Mouse (Mus musculus) activated CD4-positive, CD25-positive, alpha-beta regulatory T cell, adult 4 months (primary cell): ENCODE data around the gene Ffar4. TPM values are rescaled to one million over a fixed set of nuclear protein-coding genes. Genes with fewer than 3 reads are reported as not detected.

Source experiments
- ATAC-seq: one replicate; pipeline ENCODE4 v1.8.0; 2017
- polyA plus RNA-seq, 2 experiments: library from polyadenylated mRNA; unstranded; fragments of 100-300 nt; shearing (Covaris generic); gene quantifications; one replicate each; pipeline ENCODE4 v1.2.1; 2017

Gene Ffar4
- under 1 TPM in 1 of 2 experiments, not detected in 1; 0.32 TPM for polyA plus RNA-seq

DNA sequence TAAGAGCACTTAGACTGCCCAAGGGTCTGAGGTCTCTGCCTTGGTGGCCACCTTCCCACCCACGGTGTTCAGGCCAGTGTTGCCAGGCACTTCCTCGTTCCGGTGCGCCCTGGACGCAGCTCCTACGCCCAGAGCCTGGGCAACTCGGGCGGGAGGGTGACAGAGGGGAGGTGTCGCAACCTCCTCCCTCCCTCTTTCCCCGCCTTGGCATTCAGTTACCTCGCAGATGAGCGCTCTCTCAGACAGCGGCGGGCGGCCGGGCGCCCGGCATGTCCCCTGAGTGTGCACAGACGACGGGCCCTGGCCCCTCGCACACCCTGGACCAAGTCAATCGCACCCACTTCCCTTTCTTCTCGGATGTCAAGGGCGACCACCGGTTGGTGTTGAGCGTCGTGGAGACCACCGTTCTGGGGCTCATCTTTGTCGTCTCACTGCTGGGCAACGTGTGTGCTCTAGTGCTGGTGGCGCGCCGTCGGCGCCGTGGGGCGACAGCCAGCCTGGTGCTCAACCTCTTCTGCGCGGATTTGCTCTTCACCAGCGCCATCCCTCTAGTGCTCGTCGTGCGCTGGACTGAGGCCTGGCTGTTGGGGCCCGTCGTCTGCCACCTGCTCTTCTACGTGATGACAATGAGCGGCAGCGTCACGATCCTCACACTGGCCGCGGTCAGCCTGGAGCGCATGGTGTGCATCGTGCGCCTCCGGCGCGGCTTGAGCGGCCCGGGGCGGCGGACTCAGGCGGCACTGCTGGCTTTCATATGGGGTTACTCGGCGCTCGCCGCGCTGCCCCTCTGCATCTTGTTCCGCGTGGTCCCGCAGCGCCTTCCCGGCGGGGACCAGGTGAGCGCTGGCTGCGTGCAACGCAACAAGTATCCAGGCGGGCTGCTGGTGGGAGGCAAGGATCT lies at the start of gene Ffar4:
Gene Ffar4 (plus strand): TSS at position 214 of the 901 bp plus-strand sequence.
- ATAC-seq: no peak

DNA sequence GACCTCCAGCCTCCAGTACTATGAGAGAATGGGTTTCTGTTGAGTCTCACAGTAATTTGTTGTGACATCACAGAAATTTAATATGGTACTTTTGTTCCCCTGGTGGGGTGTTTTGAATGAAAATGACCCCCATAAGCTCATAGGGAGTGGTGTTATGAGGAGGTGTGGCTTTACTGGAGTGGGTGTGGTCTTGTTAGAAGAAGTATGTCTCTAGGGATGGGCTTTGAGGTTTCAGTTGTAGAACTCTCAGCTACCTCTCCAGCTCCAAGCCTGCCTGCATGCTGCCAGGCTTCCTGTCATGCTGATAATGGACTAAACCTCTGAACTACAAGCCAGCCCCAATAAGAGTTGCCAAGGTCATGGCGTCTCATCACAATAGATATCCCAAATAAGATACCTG lies 47.2 kb upstream of the Ffar4 start:
- no peak for ATAC-seq

DNA sequence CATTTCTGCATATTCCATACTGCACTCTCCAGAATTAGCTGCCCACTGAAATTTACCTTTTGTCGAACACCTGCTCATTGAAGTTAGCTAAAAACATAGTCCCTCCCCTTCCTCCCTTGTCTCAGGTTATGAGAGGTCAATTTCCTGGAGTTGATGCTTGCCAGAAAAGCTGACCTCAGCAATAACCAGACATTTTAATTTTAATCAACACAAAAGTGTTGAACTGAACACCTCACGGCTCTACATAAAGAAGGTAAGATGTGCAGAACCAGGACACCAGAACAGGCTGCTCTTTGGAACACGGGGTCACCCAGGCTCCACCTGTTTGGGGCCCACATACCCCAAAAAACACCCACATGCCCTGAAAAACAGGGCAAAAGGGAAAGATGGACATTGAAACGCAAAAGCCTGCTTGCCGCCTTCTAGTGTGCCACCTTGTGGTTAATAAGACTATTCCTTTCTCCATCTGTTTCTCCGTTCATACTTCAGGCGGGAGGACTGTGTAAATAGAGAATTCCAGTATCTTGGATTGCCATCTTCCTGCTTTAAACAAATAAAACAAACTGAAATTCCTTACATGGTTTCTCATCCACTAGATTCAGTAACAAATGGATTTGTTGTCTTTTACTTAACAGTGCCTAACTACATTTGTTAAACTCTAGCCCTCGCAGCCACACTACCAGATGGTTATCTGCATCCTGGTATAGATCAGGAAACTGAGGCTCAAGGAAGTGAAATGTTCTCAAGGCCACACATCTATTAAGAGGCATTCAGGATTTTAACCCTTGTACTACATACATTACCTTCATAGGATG lies 43.4 kb upstream of the Ffar4 start:
- ATAC-seq: no peak

DNA sequence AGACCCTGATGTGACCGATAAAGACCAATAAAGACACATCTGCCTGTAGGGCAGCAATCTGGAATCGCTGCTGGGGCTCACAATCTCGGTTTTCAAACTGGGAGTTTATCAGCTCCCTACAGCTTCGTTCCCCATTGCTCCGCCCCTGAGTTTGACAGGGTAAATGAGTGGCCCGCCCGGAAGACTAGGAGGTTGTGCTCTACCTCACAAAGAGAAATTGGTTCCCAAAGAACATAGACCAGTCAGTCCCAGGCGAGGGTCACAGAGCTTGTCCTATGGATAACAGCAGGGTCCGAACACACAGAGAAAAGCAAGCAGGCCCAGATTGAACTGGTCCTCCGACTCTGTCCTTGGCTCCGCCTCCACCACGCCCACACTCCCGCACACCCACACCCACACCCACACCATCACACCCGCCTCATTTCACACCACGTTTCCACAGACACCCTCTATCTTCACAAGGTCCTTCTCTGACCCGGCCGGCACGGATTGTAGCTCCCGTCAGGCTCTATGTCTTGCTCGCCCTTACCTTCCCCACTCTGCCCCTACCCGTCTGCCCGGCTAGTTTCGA lies 42.6 kb upstream of the Ffar4 start:
- ATAC-seq: peak; percentile 71

DNA sequence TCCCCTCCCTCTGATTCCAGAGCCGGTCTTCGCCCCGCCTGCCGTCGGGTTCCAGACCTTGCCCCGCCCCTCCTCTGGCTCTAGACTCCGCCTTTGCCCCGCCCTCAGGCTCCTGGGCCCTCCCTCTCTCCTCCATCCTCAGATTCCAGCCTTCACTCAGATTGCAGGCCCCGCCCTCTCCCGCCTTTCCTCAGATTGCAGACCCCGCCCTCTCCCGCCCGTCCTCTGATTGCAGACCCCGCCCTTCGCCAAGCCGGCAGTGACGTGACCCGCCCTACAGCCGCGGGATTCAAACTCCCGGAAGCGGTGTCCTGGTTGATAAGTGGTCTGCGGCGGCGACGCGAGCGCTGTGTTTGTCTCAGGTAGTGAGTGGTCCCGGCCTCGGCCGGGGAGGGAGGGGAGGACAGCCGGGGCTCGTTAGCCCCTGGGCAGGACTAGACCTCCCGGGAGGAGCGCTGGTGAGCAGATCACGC lies 42.1 kb upstream of the Ffar4 start, which contains the start of gene Cep55:
Gene Cep55 (plus strand): TSS at position 292 of the 473 bp plus-strand sequence.
- peak; percentile 83 for ATAC-seq

DNA sequence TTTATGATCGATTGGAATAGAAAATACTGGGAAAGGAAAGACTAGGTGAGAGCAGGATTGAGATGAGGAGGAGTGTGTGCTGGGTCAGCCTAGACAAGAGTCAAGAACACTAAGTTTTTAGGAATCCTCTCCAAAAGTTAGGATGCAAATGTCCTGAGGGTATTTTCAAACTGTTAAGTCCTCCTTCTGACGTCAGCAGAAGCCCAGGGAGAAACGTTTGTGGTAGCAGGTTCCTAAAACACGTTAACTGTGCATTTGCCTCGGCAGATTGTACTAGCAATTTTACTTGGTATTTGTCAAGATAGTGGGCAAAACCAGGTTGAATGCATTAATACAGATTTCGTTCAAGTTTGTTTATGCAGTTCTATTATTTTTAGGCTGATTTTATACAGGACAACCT lies 41.1 kb upstream of the Ffar4 start:
- no peak for ATAC-seq

DNA sequence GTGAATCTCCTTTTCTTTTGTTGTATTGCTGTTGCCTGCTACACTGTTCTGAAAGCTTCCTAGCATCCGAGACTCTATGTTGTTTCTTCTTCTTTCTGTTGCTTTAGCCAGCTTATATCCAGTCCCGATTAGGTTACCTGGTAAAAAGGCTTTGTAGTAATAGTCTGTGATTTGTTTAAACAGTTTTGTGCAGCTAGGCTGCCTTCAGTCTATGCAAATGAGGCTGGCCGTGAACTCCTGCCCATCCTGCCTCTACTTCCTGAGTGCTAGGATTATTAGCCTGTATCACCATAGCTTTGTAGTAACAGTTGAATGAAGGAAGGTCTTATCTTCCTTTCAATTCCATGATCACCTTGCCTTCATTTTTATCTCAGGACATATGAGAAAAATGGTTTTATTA lies 40.6 kb upstream of the Ffar4 start:
- no peak for ATAC-seq

DNA sequence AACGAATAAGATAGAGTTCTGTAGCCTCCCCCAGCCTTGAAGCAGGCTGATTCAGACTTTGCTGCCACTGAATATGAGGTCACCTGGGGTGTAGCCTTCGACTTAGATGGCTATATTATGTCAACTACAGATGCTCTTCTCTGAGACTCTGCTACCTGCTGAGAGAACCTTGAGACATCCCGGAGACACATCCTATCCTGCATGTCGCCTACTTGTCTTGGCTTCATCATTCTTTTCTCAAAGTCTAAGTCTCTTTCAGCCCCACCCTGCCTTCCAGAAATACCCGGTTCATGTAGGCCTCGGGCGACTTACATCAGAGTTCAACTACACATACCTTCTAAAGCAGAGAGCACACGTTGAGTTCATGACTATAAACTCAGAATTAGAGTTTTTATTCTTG lies 39.9 kb upstream of the Ffar4 start:
- ATAC-seq: no peak

DNA sequence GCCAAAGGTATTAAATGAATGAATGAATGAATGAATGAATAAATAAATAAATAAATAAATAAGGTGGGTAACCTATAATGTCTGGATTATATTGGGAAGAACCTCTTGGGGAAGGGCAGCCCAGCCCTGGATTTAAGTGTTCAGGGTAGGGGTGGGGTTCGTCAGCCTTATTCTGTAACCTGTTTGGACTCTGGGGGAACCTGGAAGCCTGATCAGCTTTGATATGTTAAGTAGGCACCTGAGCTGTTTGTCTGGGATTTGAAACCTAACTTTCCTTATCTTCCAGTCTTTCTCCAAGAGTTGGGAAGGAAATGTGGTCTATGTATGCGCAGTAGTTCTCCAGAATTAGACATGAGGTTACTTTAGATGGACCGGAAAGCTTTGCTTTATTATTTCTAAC lies 33.7 kb upstream of the Ffar4 start:
- ATAC-seq: no peak

DNA sequence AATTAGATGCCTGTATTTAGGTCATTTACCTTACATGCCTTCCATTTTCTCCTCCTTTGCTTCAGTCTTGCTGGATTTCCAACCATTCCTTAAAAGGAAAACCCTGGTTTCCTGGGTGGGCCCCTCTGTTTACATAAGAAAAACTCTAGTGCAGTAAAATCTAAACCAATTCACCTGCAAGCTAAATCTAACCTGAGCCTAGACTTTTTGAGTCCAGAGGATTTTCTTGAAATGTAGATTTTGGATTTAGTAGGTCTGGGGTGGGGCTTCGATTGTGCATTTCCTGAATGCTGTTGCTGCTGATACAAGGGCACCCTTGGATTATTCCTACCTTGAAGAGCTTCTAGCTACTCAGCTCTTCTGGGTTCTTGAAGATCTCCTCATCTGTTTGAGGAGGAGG lies 32.8 kb upstream of the Ffar4 start:
- no peak for ATAC-seq

DNA sequence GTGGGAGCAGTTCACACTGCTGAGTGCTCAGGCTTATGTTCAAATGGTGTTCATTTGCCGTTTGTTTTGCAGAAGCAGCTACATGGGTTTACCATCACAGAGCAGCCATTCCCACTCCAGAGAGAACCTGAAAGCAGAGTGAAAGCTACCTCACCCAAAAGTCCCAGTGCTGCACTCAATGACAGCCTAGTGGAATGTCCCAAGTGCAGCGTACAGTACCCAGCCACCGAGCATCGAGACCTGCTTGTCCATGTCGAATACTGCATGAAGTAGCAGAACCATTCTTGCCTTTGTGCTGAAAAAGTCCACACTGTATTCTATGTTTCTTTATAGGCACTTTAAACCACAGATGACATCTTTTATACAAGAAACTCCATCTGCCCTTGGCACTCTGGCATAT lies 23.6 kb upstream of the Ffar4 start:
- ATAC-seq: no peak

DNA sequence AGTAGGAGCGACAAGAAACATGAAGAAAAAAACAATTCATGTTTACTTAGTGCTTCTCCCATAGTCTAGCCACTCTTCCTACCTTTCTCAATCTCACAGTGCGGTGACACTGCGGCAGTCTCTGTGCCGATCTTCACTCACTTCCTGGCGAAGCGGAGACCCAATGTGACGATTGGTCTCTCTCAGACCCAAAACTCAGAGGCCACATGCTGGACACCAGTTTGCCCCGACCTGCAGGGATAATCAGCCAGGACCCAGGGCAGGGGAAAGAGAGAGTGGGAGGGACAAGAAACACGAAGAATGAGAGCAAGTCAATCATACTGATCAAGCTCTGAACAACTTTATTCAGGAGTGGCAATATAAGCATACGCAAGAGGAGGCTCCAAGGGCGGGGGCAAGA lies 21.8 kb upstream of the Ffar4 start:
- no peak for ATAC-seq

DNA sequence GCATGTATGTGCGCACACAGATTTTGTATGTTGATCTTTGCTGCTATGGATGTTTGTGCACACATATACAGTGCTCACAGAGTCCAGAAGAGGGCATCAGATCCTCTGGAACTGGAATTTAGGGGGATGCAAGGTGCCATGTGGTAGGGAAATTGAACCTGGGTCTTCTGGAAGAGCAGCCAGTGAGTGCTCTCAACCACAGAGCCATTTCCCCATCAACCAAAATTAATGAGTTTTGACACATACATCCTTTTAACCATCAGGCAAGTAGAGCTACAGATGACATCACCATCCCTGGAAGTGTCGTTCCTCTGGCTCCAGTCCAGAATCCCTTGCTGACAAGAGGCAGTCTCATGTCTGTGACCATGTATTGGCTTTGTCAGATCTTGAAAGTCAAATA lies 20.6 kb upstream of the Ffar4 start:
- no peak for ATAC-seq

DNA sequence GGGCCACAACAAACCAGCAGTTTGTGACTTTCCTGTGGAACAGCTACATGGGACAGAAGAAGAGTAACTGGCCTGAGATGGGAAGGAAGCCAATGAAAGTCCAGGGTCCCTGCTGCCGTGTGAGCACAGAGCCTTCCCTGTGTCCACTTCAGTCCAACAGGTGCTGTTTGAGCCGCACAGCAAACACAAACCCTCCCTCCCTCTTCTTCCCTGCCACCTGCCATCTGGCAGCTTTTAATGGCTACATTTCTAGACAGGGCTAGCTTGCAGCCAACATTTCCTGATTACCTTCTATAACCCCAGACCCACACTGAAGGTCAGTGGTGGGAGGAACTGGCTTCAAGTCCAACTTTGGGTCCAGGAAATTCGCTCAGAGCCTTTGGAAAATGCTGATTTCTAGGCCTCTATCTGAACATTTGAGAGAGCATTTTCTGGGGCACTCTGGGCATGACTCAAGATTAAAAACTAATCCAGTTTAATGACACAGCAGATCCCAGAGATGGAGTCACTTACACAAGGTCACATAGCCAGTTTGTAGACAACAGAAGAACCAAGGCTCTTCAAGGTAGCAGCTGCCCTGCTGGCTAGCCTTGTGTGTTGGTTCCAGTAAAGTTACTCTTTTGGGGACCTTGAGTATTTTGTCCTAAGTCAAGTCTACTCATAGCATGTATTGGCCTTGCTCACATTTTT lies 18.9 kb upstream of the Ffar4 start:
- ATAC-seq: no peak

DNA sequence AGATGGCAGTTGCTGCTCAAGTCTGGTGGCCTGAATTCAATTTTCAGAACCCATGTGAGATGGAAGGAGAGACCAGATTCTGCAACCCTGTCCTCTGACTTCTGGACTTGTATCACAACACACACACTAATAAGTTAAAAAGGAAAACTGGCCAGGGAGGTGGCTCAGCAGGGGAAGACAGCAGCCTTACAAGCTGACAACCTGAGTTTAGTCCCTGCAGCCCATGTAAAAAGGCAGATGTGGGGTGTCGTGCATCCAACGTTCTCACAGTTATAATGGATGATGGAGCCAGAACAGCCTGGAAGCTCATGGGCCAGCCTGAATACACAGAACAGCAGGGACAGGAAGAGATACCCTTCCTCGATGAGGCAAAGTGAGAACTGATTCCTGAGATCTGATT lies 15.5 kb upstream of the Ffar4 start:
- no peak for ATAC-seq

DNA sequence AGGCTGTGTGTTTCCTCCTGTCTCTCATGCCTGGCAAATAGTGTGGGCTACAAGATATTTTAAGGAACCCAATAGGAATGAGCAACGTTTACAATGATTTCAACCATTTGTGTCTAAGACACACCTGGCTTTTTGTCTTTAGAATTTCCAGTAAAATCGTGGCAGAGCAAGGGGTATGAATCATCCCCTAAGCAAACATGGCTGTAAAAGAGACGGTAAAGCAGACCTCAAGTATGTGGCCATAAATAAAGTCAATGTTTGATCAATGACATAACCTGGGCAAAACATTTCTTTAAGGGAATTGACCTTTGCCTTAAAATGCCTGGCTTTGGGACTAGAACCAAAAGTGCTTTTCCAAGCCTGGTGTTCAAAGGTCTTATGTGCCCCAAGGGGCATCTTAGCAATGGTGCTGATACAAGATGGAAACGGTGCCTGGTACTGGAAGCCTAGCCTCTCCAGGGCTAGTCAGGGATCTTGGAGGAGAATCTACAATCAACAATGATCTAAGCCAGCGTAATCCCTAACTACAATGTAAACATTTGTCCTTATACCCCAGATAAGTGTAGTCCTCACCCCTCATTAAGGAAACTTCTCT lies 13.8 kb upstream of the Ffar4 start:
- no peak for ATAC-seq

DNA sequence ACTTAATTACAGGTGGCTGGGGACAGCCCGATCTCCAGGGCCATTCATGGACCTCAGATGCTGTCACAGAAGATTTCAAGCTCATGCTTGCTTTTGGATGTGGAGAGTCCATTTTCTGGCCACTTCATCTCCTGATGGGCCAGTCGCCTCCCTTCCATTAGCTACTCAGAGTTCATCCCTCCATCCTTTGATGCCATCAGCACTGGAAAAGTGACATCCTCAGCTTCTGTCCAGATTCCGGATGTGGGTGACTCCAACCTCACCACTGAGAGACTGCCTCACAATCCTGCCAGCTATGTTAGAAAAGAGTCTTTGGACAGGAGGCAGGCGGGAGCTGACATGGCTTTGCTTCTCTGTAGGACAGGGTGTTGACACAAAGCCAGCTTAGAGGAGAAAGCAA lies 11.0 kb upstream of the Ffar4 start:
- ATAC-seq: no peak

DNA sequence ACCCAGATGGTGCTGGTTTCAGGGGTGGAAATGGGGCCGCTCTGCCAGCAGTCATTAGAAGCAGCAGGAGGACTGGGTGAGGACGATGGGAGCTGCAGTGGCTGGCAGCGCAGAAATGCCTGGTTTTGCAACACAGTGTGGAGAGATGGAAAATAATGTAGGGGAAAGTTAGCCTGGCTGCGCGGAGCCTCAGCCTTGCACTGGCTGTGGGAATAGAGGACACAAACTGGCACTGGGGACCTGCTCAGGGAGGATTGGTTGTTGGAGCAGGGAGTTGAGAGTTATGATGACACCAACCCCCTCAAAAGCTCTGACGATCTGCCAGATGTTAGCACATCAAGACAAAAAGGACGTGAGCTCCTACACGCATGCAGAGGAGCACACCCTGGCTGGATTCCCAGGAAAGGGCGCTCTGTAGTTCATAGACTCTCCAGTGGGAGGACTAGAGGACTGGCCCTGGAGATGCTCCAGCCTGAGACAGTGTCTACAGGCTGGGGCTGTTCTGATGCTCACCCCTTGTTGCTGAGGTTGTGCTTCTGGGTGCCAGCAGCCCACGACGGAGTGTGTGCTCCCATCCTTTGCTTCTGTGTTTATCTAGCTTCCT lies 9.8 kb upstream of the Ffar4 start:
- no peak for ATAC-seq

DNA sequence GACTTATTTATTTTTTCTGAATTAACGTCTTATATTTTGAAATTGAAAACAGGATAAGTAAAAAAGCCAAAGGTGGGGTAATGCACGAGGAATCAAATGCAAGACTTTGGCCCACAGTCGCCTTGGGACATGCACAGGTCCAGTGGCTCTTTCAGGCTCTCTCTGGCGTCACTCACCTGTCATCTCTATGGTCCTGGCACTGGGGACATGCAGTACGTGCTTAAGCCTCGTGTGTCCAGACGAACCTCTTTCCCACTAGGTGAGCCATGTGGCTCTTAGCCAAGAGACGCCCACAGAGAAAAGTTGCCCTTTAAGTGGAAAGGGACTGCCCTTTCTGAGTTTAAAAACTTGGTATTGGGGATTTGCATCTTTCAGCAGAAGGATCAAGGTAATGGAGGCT lies 7.5 kb upstream of the Ffar4 start:
- no peak for ATAC-seq

DNA sequence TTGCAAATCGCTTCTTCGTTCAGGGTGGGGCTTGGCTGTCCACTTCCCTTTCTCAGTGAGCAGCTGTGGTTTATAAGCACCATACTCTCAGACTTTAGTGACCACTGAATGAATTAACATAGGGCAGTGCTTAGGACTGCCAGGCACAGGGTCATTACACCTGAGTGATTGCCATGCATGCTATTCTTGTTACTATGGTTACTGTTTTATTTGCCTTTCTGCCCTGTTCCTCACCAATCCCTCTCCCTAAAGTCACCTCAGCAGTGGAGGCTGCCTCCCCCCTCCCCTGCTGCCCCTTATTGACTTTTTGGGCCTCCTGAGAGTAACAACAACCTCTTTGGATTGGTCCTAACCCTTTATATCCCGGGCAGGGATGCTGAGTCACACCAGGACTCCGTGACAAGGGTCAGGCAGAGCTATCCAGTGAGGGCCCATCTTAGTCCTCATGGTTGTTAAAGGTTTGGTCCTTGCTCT lies 5.3 kb upstream of the Ffar4 start:
- no peak for ATAC-seq

DNA sequence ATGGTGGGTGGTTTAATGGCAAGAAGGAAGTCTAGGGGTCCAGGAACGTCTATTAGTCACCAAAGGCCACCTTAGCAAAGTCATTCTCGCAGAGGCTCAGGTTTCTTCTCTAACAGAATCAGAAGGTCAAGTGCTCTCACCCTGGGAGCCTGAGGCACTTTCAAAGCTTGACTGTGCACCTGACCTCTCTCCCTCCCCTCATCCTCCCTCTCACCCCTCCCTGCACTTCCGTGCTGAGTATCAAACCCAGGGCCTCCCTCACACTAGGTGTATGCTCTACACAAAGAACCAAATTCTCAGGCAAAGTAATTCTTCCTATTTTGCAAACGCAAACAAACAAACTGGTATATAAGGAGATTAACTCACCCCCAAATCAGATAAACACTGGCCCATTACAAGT lies 640 bp upstream of the Ffar4 start:
- ATAC-seq: no peak

DNA sequence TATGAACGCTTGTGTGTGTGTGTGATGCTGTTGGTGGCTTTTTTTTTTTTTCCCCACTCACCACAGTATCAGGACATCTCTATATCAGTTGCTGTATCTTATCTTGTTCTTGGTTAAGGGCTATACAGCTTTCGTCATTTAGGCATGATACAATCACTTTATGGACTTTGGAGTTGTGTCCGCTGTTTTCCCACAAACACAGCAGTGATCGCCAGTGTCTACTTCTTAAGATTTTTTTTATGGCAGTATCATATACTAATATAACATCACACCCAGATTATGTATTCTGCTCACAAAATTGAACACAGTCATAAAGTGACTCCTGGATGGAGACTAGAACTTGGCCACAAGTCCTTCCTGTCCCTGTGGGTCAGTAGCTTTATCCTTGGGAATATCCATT lies 11.0 kb downstream of the Ffar4 start:
- no peak for ATAC-seq
